Mouse (Mus musculus): ENCODE results near the gene Nceh1.

GRCm38 (mm10) chr3:27288909-27289308, 106.1 kb downstream of the Nceh1 start:
- TF ChIP-seq POLR2A (IDR thresholded peaks at IDR 0.05; ENCODE audit: insufficient read length, low read depth) (no peak), POLR2AphosphoS2 (IDR thresholded peaks at IDR 0.05; ENCODE audit: insufficient read length, low read depth) (no peak), USF1 (IDR thresholded peaks at IDR 0.05; ENCODE audit: low read depth) (no peak), CEBPB (IDR thresholded peaks at IDR 0.05; ENCODE audit: insufficient read depth, poor library complexity, severe bottlenecking) (no peak), MAX (IDR thresholded peaks at IDR 0.05; ENCODE audit: low read depth) (no peak), E2F4 (IDR thresholded peaks at IDR 0.05; ENCODE audit: insufficient read depth) (no peak), MYOG (IDR thresholded peaks at IDR 0.05; ENCODE audit: control insufficient read depth in 1 of 3, insufficient read depth in 1 of 3, insufficient read length in 2 of 3, low read depth in 2 of 3) (no peak), MYOD1 (IDR thresholded peaks at IDR 0.05; ENCODE audit: control insufficient read depth in 1 of 3, insufficient read length in 2 of 3, low read depth in 2 of 3) (no peak), SRF (IDR thresholded peaks at IDR 0.05; ENCODE audit: control insufficient read depth, insufficient read length, low read depth) (no peak), TCF12 (IDR thresholded peaks at IDR 0.05; ENCODE audit: insufficient read depth, poor library complexity, severe bottlenecking) (no peak), REST (IDR thresholded peaks at IDR 0.05; ENCODE audit: insufficient read depth, insufficient read length) (no peak)

Data from myocyte (in vitro differentiated cells).